In the genomic region with DNA sequence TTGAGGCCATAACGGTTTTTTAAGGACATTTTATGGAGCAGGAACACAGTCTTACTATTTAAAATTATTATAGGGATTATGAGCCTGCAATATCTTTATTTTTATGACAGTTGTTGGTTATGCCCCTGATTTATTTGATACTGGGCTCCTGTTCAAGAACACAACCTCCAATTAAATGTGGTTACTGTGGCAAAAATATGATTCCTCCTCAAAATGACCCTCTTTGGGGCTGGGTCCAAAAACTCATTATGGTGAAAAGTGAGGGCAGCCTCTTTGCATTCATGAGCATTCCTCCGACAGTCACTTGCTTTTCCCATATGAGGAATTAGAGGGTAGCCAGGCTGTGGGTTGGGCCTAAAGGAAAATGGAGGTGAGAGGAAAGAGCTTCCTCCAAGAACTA, we compare ENCODE assay signal across 11 mouse cellular contexts.
"Had no signal": no experiment of that assay in that cellular context is flagged by ENCODE, and none has a peak within 500 bp of the region (broad histone marks: within the 10 kb centered on the region; RNA-seq: fewer than 3 reads in every experiment).

No protein-coding gene starts in this region.

- DNase-seq: kidney, adult 11 months; kidney, adult 9 months; kidney, postnatal 4 days; liver; liver, embryonic 13.5 days; liver, postnatal 0 days; right cerebral cortex, postnatal 25 days; thymus, postnatal 36 days had no signal

- H3K27me3 ChIP-seq: liver, embryonic 13.5 days; midbrain, embryonic 13.5 days had no signal

- ATAC-seq: liver, postnatal 0 days had no signal

- H3K36me3 ChIP-seq: liver, embryonic 13.5 days; midbrain, embryonic 13.5 days had no signal

- H3K9me3 ChIP-seq: liver, embryonic 13.5 days; midbrain, embryonic 13.5 days had no signal

- H3K27ac ChIP-seq: kidney, postnatal 0 days; layer of hippocampus, adult 2 months; liver, embryonic 13.5 days; midbrain, embryonic 13.5 days had no signal

- H3K9ac ChIP-seq: liver, embryonic 13.5 days; liver, postnatal 0 days; midbrain, embryonic 13.5 days had no signal

- H3K4me1 ChIP-seq: liver, embryonic 13.5 days had no signal

- H3K4me2 ChIP-seq: liver, embryonic 13.5 days; midbrain, embryonic 13.5 days had no signal

- H3K4me3 ChIP-seq: layer of hippocampus, adult 2 months; liver, embryonic 13.5 days; midbrain, embryonic 13.5 days had no signal
